Mouse (Mus musculus) thymus, adult 2 months (tissue): ENCODE measurements at regions not wholly inside any gene's neighbourhood (a gene's known extent, or its start where the extent isn't known, plus 50 kb on each side); places are given as distances from the start of the nearest gene placed in this dataset.

Source experiments
- CTCF ChIP-seq: fragments of 200-500 bp; IDR thresholded peaks from 2 replicates; pipeline ENCODE4 v1.5.1; 2012; ENCODE audit warnings: mild to moderate bottlenecking, control low read depth, low read length, moderate library complexity, borderline replicate concordance; ENCODE audit not compliant: control insufficient read depth, poor library complexity, insufficient read depth; ENCODE audit errors: extremely low read depth
- POLR2A ChIP-seq: fragments of 200-500 bp; IDR thresholded peaks from 2 replicates; pipeline ENCODE4 v1.6.1; 2012; ENCODE audit warnings: mild to moderate bottlenecking, low read length, control low read depth, moderate library complexity; ENCODE audit not compliant: control insufficient read depth, poor library complexity, insufficient read depth; ENCODE audit errors: extremely low read depth

GRCm38 (mm10) chr14:48801283-48801682 lies 127.7 kb upstream of the Otx2 start:
- no peak for TF ChIP-seq CTCF
- no peak for TF ChIP-seq POLR2A
